Mouse (Mus musculus) right cerebral cortex, adult 18-20 months (tissue): ENCODE measurements around the gene Mark4.

Source experiments
- DNase-seq: peaks from one replicate; pipeline ENCODE4 v3.0.0; 2022; ENCODE audit warnings: mixed read lengths

Mark4 gene

GRCm38 (mm10) chr7:19388699-19389413 is 69.8 kb downstream of the Mark4 start:
- no peak for DNase-seq

GRCm38 (mm10) chr7:19383708-19384107 is 74.9 kb downstream of the Mark4 start:
- no peak for DNase-seq

GRCm38 (mm10) chr7:19382166-19382541 is 76.5 kb downstream of the Mark4 start:
- no peak for DNase-seq

- DNase-seq, result peak; percentile 99
These were observed 77.0 kb downstream of the Mark4 start, which contains the start of gene Ercc2 for GRCm38 (mm10) chr7:19381377-19382165. Ercc2 (plus strand) TSS chr7:19382010.

- DNase-seq, result no peak
These were observed 80.6 kb downstream of the Mark4 start for GRCm38 (mm10) chr7:19378049-19378448.

- no peak for DNase-seq
These were observed 82.6 kb downstream of the Mark4 start for GRCm38 (mm10) chr7:19376019-19376418.

- no peak for DNase-seq
These were observed 83.3 kb downstream of the Mark4 start for GRCm38 (mm10) chr7:19375368-19375767.
